Mouse (Mus musculus) heart, postnatal 4 days (tissue): ENCODE data around the gene Gm9767. TPM values are rescaled to one million over a fixed set of nuclear protein-coding genes. Genes with fewer than 3 reads are reported as not detected.

Source experiments
- DNase-seq: peaks from one replicate; pipeline ENCODE4 v3.0.0; 2021
- total RNA-seq, 2 experiments: library from RNA; stranded (reverse); gene quantifications; 2 replicates each; pipeline ENCODE4 v1.2.3; 2021

Gm9767 gene
- not detected for total RNA-seq

GRCm38 (mm10) chr10:26077671-26078481 is at the start of gene Gm9767:
Gene Gm9767, plus strand, starts transcription at chr10:26078255.
- peak; percentile 7 for DNase-seq

GRCm38 (mm10) chr10:26034931-26035330 is 43.1 kb upstream of the Gm9767 start:
- no peak for DNase-seq

GRCm38 (mm10) chr10:26051177-26051576 is 26.9 kb upstream of the Gm9767 start:
- DNase-seq, result no peak

- no peak for DNase-seq
These were observed 18.3 kb upstream of the Gm9767 start for GRCm38 (mm10) chr10:26059662-26060307.

- DNase-seq, result no peak
These were observed 15.0 kb upstream of the Gm9767 start for GRCm38 (mm10) chr10:26063071-26063470.

- no peak for DNase-seq
These were observed 6.1 kb upstream of the Gm9767 start for GRCm38 (mm10) chr10:26071986-26072385.

GRCm38 (mm10) chr10:26076949-26077348 is 1.1 kb upstream of the Gm9767 start:
- DNase-seq, result no peak

- DNase-seq, result peak; percentile 32
These were observed 577 bp downstream of the Gm9767 start, which contains the start of gene Tmem200a for GRCm38 (mm10) chr10:26078521-26079142. Gene Tmem200a, minus strand, starts transcription at chr10:26079052.

- no peak for DNase-seq
These were observed 1.6 kb downstream of the Gm9767 start for GRCm38 (mm10) chr10:26079678-26080077.

- DNase-seq, result peak; percentile 11
These were observed 4.0 kb downstream of the Gm9767 start for GRCm38 (mm10) chr10:26082081-26082480.

GRCm38 (mm10) chr10:26103330-26103982 is 25.4 kb downstream of the Gm9767 start:
- DNase-seq, result no peak

- DNase-seq, result no peak
These were observed 36.4 kb downstream of the Gm9767 start for GRCm38 (mm10) chr10:26114409-26114808.

GRCm38 (mm10) chr10:26119067-26119821 is 41.2 kb downstream of the Gm9767 start:
- DNase-seq, result no peak

- DNase-seq, result no peak
These were observed 41.7 kb downstream of the Gm9767 start for GRCm38 (mm10) chr10:26119822-26120183.

Other genes with a start within 250 kb of the Gm9767 start
- gene Tmem200a, start 797 bp downstream of the Gm9767 start, total RNA-seq, result under 1 TPM; 0.11 to 0.43 TPM
- not detected for gene Samd3, start 151.5 kb downstream of the Gm9767 start, total RNA-seq